Mouse (Mus musculus): ENCODE data around the gene Dgki. TPM values are rescaled to one million over a fixed set of nuclear protein-coding genes. Genes with fewer than 3 reads are reported as not detected.

Gene Dgki
- polyA plus RNA-seq, 1 experiment from 2014 or later: 1.3 TPM

- Histone ChIP-seq H3K4me2 (replicated peaks) (no peak overlapping the region), H3K4me3 (no peak overlapping the region), H3K4me1 (peaks cover 9% of the 10 kb centered on the region), H3K9me3 (no peaks in the 10 kb centered on the region), H3K27ac (no peak overlapping the region), H3K27me3 (no peaks in the 10 kb centered on the region), H3K36me3 (no peaks in the 10 kb centered on the region), H3K9ac (no peak overlapping the region)
- WGBS: 47% methylated on average over 6 of the region's 6 CpGs
- ATAC-seq (ENCODE audit: low FRiP score, low read depth): no peak
These were observed 68.8 kb downstream of the Dgki start for GRCm38 (mm10) chr6:37231148-37231547.

GRCm38 (mm10) chr6:37222947-37223510 lies 77.0 kb downstream of the Dgki start:
- Histone ChIP-seq H3K27me3 (no peaks in the 10 kb centered on the region), H3K4me3 (no peak overlapping the region), H3K36me3 (no peaks in the 10 kb centered on the region), H3K9me3 (no peaks in the 10 kb centered on the region), H3K9ac (no peak overlapping the region), H3K4me2 (replicated peaks) (no peak overlapping the region), H3K27ac (no peak overlapping the region), H3K4me1 (peaks cover 12% of the 10 kb centered on the region)
- no peak for ATAC-seq (ENCODE audit: low FRiP score, low read depth)
- 67% methylated on average over 7 of the region's 7 CpGs for WGBS

- Histone ChIP-seq H3K27me3 (no peaks in the 10 kb centered on the region), H3K27ac (no peak overlapping the region), H3K9ac (no peak overlapping the region), H3K4me1 (peaks cover 15% of the 10 kb centered on the region), H3K4me3 (no peak overlapping the region), H3K9me3 (no peaks in the 10 kb centered on the region), H3K4me2 (replicated peaks) (no peak overlapping the region), H3K36me3 (no peaks in the 10 kb centered on the region)
- no peak for ATAC-seq (ENCODE audit: low FRiP score, low read depth)
- 63% methylated on average over 6 of the region's 6 CpGs for WGBS
These were observed 78.0 kb downstream of the Dgki start for GRCm38 (mm10) chr6:37222016-37222415.

GRCm38 (mm10) chr6:37219110-37219509 lies 80.9 kb downstream of the Dgki start:
- H3K9me3 ChIP-seq: no peaks in the 10 kb centered on the region
- peaks cover 39% of the 10 kb centered on the region for H3K4me1 ChIP-seq
- H3K36me3 ChIP-seq: no peaks in the 10 kb centered on the region
- 72% methylated on average over 4 of the region's 4 CpGs for WGBS
- no peak overlapping the region for H3K27ac ChIP-seq
- no peak overlapping the region for H3K4me2 ChIP-seq (replicated peaks)
- no peak overlapping the region for H3K4me3 ChIP-seq
- no peak overlapping the region for H3K9ac ChIP-seq
- H3K27me3 ChIP-seq: no peaks in the 10 kb centered on the region
- no peak for ATAC-seq (ENCODE audit: low FRiP score, low read depth)

GRCm38 (mm10) chr6:37216342-37216763 lies 83.6 kb downstream of the Dgki start:
- Histone ChIP-seq H3K27ac (peak overlapping the region; percentile 69; the same call in 1 of the 2 replicates), H3K9ac (no peak overlapping the region), H3K4me2 (replicated peaks) (no peak overlapping the region), H3K27me3 (no peaks in the 10 kb centered on the region), H3K4me1 (peaks cover 56% of the 10 kb centered on the region), H3K36me3 (no peaks in the 10 kb centered on the region), H3K4me3 (no peak overlapping the region), H3K9me3 (no peaks in the 10 kb centered on the region)
- WGBS: 39% methylated on average over 4 of the region's 4 CpGs
- peak; percentile 37 for ATAC-seq (ENCODE audit: low FRiP score, low read depth)

- ATAC-seq (ENCODE audit: low FRiP score, low read depth): no peak
These were observed 84.3 kb downstream of the Dgki start for GRCm38 (mm10) chr6:37215655-37216054.

GRCm38 (mm10) chr6:37212930-37213329 lies 87.1 kb downstream of the Dgki start:
- H3K27ac ChIP-seq: peak overlapping the region; percentile 87
- no peak overlapping the region for H3K4me3 ChIP-seq
- H3K9me3 ChIP-seq: no peaks in the 10 kb centered on the region
- no peaks in the 10 kb centered on the region for H3K27me3 ChIP-seq
- no peak overlapping the region for H3K4me2 ChIP-seq (replicated peaks)
- no peak for ATAC-seq (ENCODE audit: low FRiP score, low read depth)
- peaks cover 60% of the 10 kb centered on the region for H3K4me1 ChIP-seq
- 58% methylated on average over 4 of the region's 4 CpGs for WGBS
- no peak overlapping the region for H3K9ac ChIP-seq
- H3K36me3 ChIP-seq: no peaks in the 10 kb centered on the region

More at GRCm38 (mm10) chr6:37215655-37216054, 84.3 kb downstream of the Dgki start:
- 22% methylated on average over 10 of the region's 10 CpGs for WGBS
- Histone ChIP-seq H3K36me3 (no peaks in the 10 kb centered on the region), H3K4me2 (replicated peaks) (peak overlapping the region; percentile 30), H3K4me3 (no peak overlapping the region), H3K9ac (no peak overlapping the region), H3K9me3 (no peaks in the 10 kb centered on the region), H3K4me1 (peaks cover 57% of the 10 kb centered on the region), H3K27ac (peak overlapping the region; percentile 33; the same call in 1 of the 2 replicates), H3K27me3 (no peaks in the 10 kb centered on the region)

GRCm38 (mm10) chr6:37211545-37212247 lies 88.3 kb downstream of the Dgki start:
- no peaks in the 10 kb centered on the region for H3K27me3 ChIP-seq
- no peaks in the 10 kb centered on the region for H3K36me3 ChIP-seq
- no peaks in the 10 kb centered on the region for H3K9me3 ChIP-seq
- H3K4me2 ChIP-seq (replicated peaks): no peak overlapping the region
- 44% methylated on average over 9 of the region's 9 CpGs for WGBS
- H3K9ac ChIP-seq: no peak overlapping the region
- peak; percentile 58 for ATAC-seq (ENCODE audit: low FRiP score, low read depth)
- peak overlapping the region; percentile 83 for H3K27ac ChIP-seq
- H3K4me1 ChIP-seq: peaks cover 54% of the 10 kb centered on the region
- no peak overlapping the region for H3K4me3 ChIP-seq

GRCm38 (mm10) chr6:37202901-37203300 lies 97.1 kb downstream of the Dgki start:
- Histone ChIP-seq H3K4me3 (no peak overlapping the region), H3K27me3 (no peaks in the 10 kb centered on the region), H3K36me3 (no peaks in the 10 kb centered on the region), H3K4me2 (replicated peaks) (no peak overlapping the region), H3K27ac (no peak overlapping the region), H3K4me1 (peaks cover 15% of the 10 kb centered on the region), H3K9ac (no peak overlapping the region), H3K9me3 (no peaks in the 10 kb centered on the region)
- no peak for ATAC-seq (ENCODE audit: low FRiP score, low read depth)
- 62% methylated on average over 4 of the region's 4 CpGs for WGBS

- Histone ChIP-seq H3K9me3 (no peaks in the 10 kb centered on the region), H3K9ac (no peak overlapping the region), H3K4me1 (peaks cover 18% of the 10 kb centered on the region), H3K4me2 (replicated peaks) (no peak overlapping the region), H3K27ac (no peak overlapping the region), H3K27me3 (no peaks in the 10 kb centered on the region), H3K36me3 (no peaks in the 10 kb centered on the region), H3K4me3 (no peak overlapping the region)
- WGBS: 86% methylated on average over 5 of the region's 5 CpGs
- no peak for ATAC-seq (ENCODE audit: low FRiP score, low read depth)
These were observed 99.1 kb downstream of the Dgki start for GRCm38 (mm10) chr6:37200840-37201239.

- WGBS: 67% methylated on average over 3 of the region's 3 CpGs
- Histone ChIP-seq H3K27me3 (no peaks in the 10 kb centered on the region), H3K27ac (no peak overlapping the region), H3K9me3 (no peaks in the 10 kb centered on the region), H3K4me1 (peaks cover 18% of the 10 kb centered on the region), H3K36me3 (no peaks in the 10 kb centered on the region), H3K4me3 (no peak overlapping the region), H3K9ac (no peak overlapping the region), H3K4me2 (replicated peaks) (no peak overlapping the region)
- no peak for ATAC-seq (ENCODE audit: low FRiP score, low read depth)
These were observed 100.5 kb downstream of the Dgki start for GRCm38 (mm10) chr6:37199502-37199901.

- Histone ChIP-seq H3K9me3 (no peaks in the 10 kb centered on the region), H3K36me3 (no peaks in the 10 kb centered on the region), H3K9ac (no peak overlapping the region), H3K4me3 (no peak overlapping the region), H3K27ac (0 out of 2 replicates have a peak overlapping the region, but pooled peaks have one; percentile 52), H3K4me2 (replicated peaks) (peak overlapping the region; percentile 42), H3K4me1 (peaks cover 18% of the 10 kb centered on the region), H3K27me3 (no peaks in the 10 kb centered on the region)
- ATAC-seq (ENCODE audit: low FRiP score, low read depth): peak; percentile 54; the same call in 1 of the 2 replicates
- WGBS: 26% methylated on average over 13 of the region's 13 CpGs
These were observed 102.2 kb downstream of the Dgki start for GRCm38 (mm10) chr6:37197745-37198144.
